Mouse (Mus musculus) lung, embryonic 16.5 days (tissue): ENCODE results near the gene Usp53. TPM values are rescaled to one million over a fixed set of nuclear protein-coding genes. Genes with fewer than 3 reads are reported as not detected.

Experiments used
- ATAC-seq: fragments of 200-750 bp; cut with Nextera tagmentation; 2 replicates; pipeline ENCODE4 v1.8.0; 2017; ENCODE audit warnings: low read depth, mild to moderate bottlenecking, moderate library complexity
- H3K27ac ChIP-seq: fragments of 300-500 bp; sonication (generic); 2 replicates; pipeline ENCODE4 v1.5.1; 2014; ENCODE audit warnings: mild to moderate bottlenecking, control low read depth, low read length
- H3K27me3 ChIP-seq: fragments of 300-500 bp; sonication (generic); 2 replicates; pipeline ENCODE4 v1.6.1; 2014; ENCODE audit warnings: low read depth, low read length, mixed read lengths; ENCODE audit not compliant: control insufficient read depth, insufficient read depth
- H3K36me3 ChIP-seq: fragments of 300-500 bp; sonication (generic); 2 replicates; pipeline ENCODE4 v1.6.1; 2014; ENCODE audit warnings: low read length; ENCODE audit not compliant: control insufficient read depth, insufficient read depth
- H3K4me1 ChIP-seq: fragments of 300-500 bp; sonication (generic); replicated peaks from 2 replicates; pipeline ENCODE4 v1.6.1; 2014; ENCODE audit warnings: low read length, mixed read lengths; ENCODE audit not compliant: control insufficient read depth, insufficient read depth
- H3K4me2 ChIP-seq: fragments of 300-500 bp; sonication (generic); 2 replicates; pipeline ENCODE4 v1.6.1; 2014; ENCODE audit warnings: low read depth, low read length, control low read depth
- H3K4me3 ChIP-seq: fragments of 300-500 bp; sonication (generic); 2 replicates; pipeline ENCODE4 v1.5.1; 2014; ENCODE audit warnings: mild to moderate bottlenecking, low read length, control low read depth
- H3K9ac ChIP-seq: fragments of 300-500 bp; sonication (generic); 2 replicates; pipeline ENCODE4 v1.6.1; 2014; ENCODE audit warnings: low read length, control low read depth
- H3K9me3 ChIP-seq: fragments of 300-500 bp; sonication (generic); 2 replicates; pipeline ENCODE4 v1.6.1; 2016; ENCODE audit warnings: low read length; ENCODE audit not compliant: control insufficient read depth
- WGBS: fragments of 180-500 bp; shearing (Covaris S2); extraction: QIAGEN DNeasy Blood & Tissue Kit; methylation state at CpG from one replicate; pipeline ENCODE4 v1.1.7; 2014; 5-methylcytosine and 5-hydroxymethylcytosine counted together
- polyA plus RNA-seq: library from polyadenylated mRNA; unstranded; fragments of >200 nt; fragmentation: Nextera tagmentation; extraction: Ambion mirVana; gene quantifications from 2 replicates; pipeline ENCODE4 v1.2.1, GENCODE M21; 2015

Usp53 gene
- polyA plus RNA-seq, 1 experiment from 2014 or later: 6.2 TPM

GRCm38 (mm10) chr3:122907841-122908240 is 76.5 kb downstream of the Usp53 start:
- no peaks in the 10 kb centered on the region for H3K9me3 ChIP-seq
- no peaks in the 10 kb centered on the region for H3K27me3 ChIP-seq
- no peak overlapping the region for H3K27ac ChIP-seq
- no peak for ATAC-seq
- no peaks in the 10 kb centered on the region for H3K36me3 ChIP-seq
- WGBS: 76% methylated on average over 2 of the region's 2 CpGs
- H3K4me3 ChIP-seq: no peak overlapping the region
- H3K4me1 ChIP-seq: no peaks in the 10 kb centered on the region
- H3K9ac ChIP-seq: no peak overlapping the region
- H3K4me2 ChIP-seq: no peak overlapping the region

GRCm38 (mm10) chr3:122903746-122904433 is 80.4 kb downstream of the Usp53 start:
- no peaks in the 10 kb centered on the region for H3K36me3 ChIP-seq
- 38% methylated on average over 12 of the region's 12 CpGs for WGBS
- no peaks in the 10 kb centered on the region for H3K27me3 ChIP-seq
- no peak overlapping the region for H3K9ac ChIP-seq
- ATAC-seq: peak; percentile 43; the same call in 1 of the 2 replicates
- H3K9me3 ChIP-seq: no peaks in the 10 kb centered on the region
- H3K27ac ChIP-seq: no peak overlapping the region
- H3K4me1 ChIP-seq: no peaks in the 10 kb centered on the region
- no peak overlapping the region for H3K4me2 ChIP-seq
- no peak overlapping the region for H3K4me3 ChIP-seq

GRCm38 (mm10) chr3:122898254-122898653 is 86.1 kb downstream of the Usp53 start:
- no peaks in the 10 kb centered on the region for H3K4me1 ChIP-seq
- WGBS: 56% methylated on average over 6 of the region's 6 CpGs
- H3K36me3 ChIP-seq: no peaks in the 10 kb centered on the region
- H3K27ac ChIP-seq: no peak overlapping the region
- no peaks in the 10 kb centered on the region for H3K27me3 ChIP-seq
- H3K4me3 ChIP-seq: no peak overlapping the region
- no peaks in the 10 kb centered on the region for H3K9me3 ChIP-seq
- no peak for ATAC-seq
- H3K9ac ChIP-seq: no peak overlapping the region
- H3K4me2 ChIP-seq: no peak overlapping the region

GRCm38 (mm10) chr3:122895189-122895731 is 89.0 kb downstream of the Usp53 start:
- H3K9me3 ChIP-seq: no peaks in the 10 kb centered on the region
- ATAC-seq: no peak
- no peaks in the 10 kb centered on the region for H3K36me3 ChIP-seq
- no peak overlapping the region for H3K4me3 ChIP-seq
- no peak overlapping the region for H3K27ac ChIP-seq
- no peak overlapping the region for H3K4me2 ChIP-seq
- H3K27me3 ChIP-seq: no peaks in the 10 kb centered on the region
- 54% methylated on average over 11 of the region's 11 CpGs for WGBS
- H3K4me1 ChIP-seq: no peaks in the 10 kb centered on the region
- no peak overlapping the region for H3K9ac ChIP-seq

- Histone ChIP-seq H3K27me3 (no peaks in the 10 kb centered on the region), H3K9ac (no peak within 1 kb of the TSS), H3K9me3 (no peaks in the 10 kb centered on the region), H3K4me3 (no peak within 1 kb of the TSS), H3K4me1 (no peaks in the 10 kb centered on the region), H3K36me3 (no peaks in the 10 kb centered on the region), H3K27ac (no peak within 1 kb of the TSS), H3K4me2 (no peak within 1 kb of the TSS)
- ATAC-seq: no peak
- 87% methylated on average over 3 of the region's 3 CpGs for WGBS
Measured at GRCm38 (mm10) chr3:122894772-122895171, 89.5 kb downstream of the Usp53 start, which contains the start of gene Fabp2. TSS of gene Fabp2 (plus strand) at chr3:122895072.

- no peak overlapping the region for H3K4me2 ChIP-seq
- peak; percentile 62; the same call in 1 of the 2 replicates for ATAC-seq
- no peaks in the 10 kb centered on the region for H3K9me3 ChIP-seq
- H3K36me3 ChIP-seq: no peaks in the 10 kb centered on the region
- H3K9ac ChIP-seq: no peak overlapping the region
- peaks cover 7% of the 10 kb centered on the region; the same call in 1 of the 2 replicates for H3K4me1 ChIP-seq
- H3K27ac ChIP-seq: peak overlapping the region; percentile 59
- WGBS: 41% methylated on average over 5 of the region's 5 CpGs
- H3K4me3 ChIP-seq: no peak overlapping the region
- H3K27me3 ChIP-seq: no peaks in the 10 kb centered on the region
Measured at GRCm38 (mm10) chr3:122888371-122888819, 95.9 kb downstream of the Usp53 start.

- WGBS: 56% methylated on average over 4 of the region's 4 CpGs
- ATAC-seq: no peak
Measured at GRCm38 (mm10) chr3:122887505-122888301, 96.6 kb downstream of the Usp53 start.

More at GRCm38 (mm10) chr3:122887505-122888301, 96.6 kb downstream of the Usp53 start:
- Histone ChIP-seq H3K36me3 (no peaks in the 10 kb centered on the region), H3K9me3 (no peaks in the 10 kb centered on the region), H3K4me3 (no peak overlapping the region), H3K9ac (no peak overlapping the region), H3K4me1 (peaks cover 7% of the 10 kb centered on the region; the same call in 1 of the 2 replicates), H3K27me3 (no peaks in the 10 kb centered on the region), H3K27ac (peak overlapping the region; percentile 59), H3K4me2 (no peak overlapping the region)
